Mouse (Mus musculus) spleen, adult 18-20 months (tissue): Measurements from ENCODE around the gene Slc9b1.

Experiments
- DNase-seq, 2 experiments: peaks; one replicate each; pipeline ENCODE4 v3.0.0; 2022; ENCODE audit warnings: mixed read lengths in 2 of 2

Gene Slc9b1

GRCm38 (mm10) chr3:135347739-135348264 is at the start of gene Slc9b1:
Slc9b1 (plus strand) TSS chr3:135348029.
- no peak for DNase-seq

GRCm38 (mm10) chr3:135298560-135298959 is 49.3 kb upstream of the Slc9b1 start:
- DNase-seq: no peak

- no peak for DNase-seq
Observed at GRCm38 (mm10) chr3:135300081-135300480, 47.7 kb upstream of the Slc9b1 start.

- no peak for DNase-seq
Observed at GRCm38 (mm10) chr3:135304060-135304459, 43.8 kb upstream of the Slc9b1 start.

GRCm38 (mm10) chr3:135304566-135304965 is 43.3 kb upstream of the Slc9b1 start:
- no peak for DNase-seq

- DNase-seq: peak in 1 of 2 experiments; percentile 13
Observed at GRCm38 (mm10) chr3:135307411-135308259, 40.2 kb upstream of the Slc9b1 start, which contains the start of gene Slc9b2. Slc9b2 (plus strand) TSS chr3:135307700.

- DNase-seq: no peak
Observed at GRCm38 (mm10) chr3:135312916-135313491, 34.8 kb upstream of the Slc9b1 start.

- DNase-seq: no peak
Observed at GRCm38 (mm10) chr3:135313727-135314126, 34.1 kb upstream of the Slc9b1 start.

GRCm38 (mm10) chr3:135314811-135315210 is 33.0 kb upstream of the Slc9b1 start:
- DNase-seq: no peak

GRCm38 (mm10) chr3:135315720-135316425 is 32.0 kb upstream of the Slc9b1 start:
- DNase-seq: no peak

- DNase-seq: no peak
Observed at GRCm38 (mm10) chr3:135318331-135318730, 29.5 kb upstream of the Slc9b1 start.

- DNase-seq: no peak
Observed at GRCm38 (mm10) chr3:135324354-135324753, 23.5 kb upstream of the Slc9b1 start.

- no peak for DNase-seq
Observed at GRCm38 (mm10) chr3:135327176-135327575, 20.7 kb upstream of the Slc9b1 start.

- DNase-seq: no peak
Observed at GRCm38 (mm10) chr3:135327601-135328000, 20.2 kb upstream of the Slc9b1 start.

- DNase-seq: peak in 1 of 2 experiments; percentile 51
Observed at GRCm38 (mm10) chr3:135328560-135328959, 19.3 kb upstream of the Slc9b1 start.

- DNase-seq: no peak
Observed at GRCm38 (mm10) chr3:135332691-135333090, 15.1 kb upstream of the Slc9b1 start.

- DNase-seq: no peak
Observed at GRCm38 (mm10) chr3:135333763-135334162, 14.1 kb upstream of the Slc9b1 start.

- no peak for DNase-seq
Observed at GRCm38 (mm10) chr3:135349022-135349421, 1.2 kb downstream of the Slc9b1 start.

- DNase-seq: no peak
Observed at GRCm38 (mm10) chr3:135351857-135352256, 4.0 kb downstream of the Slc9b1 start.

GRCm38 (mm10) chr3:135357394-135357793 is 9.6 kb downstream of the Slc9b1 start:
- no peak for DNase-seq

- no peak for DNase-seq
Observed at GRCm38 (mm10) chr3:135375836-135376235, 28.0 kb downstream of the Slc9b1 start.

- no peak for DNase-seq
Observed at GRCm38 (mm10) chr3:135377445-135377844, 29.6 kb downstream of the Slc9b1 start.

- DNase-seq: no peak
Observed at GRCm38 (mm10) chr3:135379868-135380267, 32.0 kb downstream of the Slc9b1 start.
